Mouse (Mus musculus) cerebellum, adult 2 months (tissue): ENCODE data around the gene Abat. TPM values are rescaled to one million over a fixed set of nuclear protein-coding genes. Genes with fewer than 3 reads are reported as not detected.

ENCODE experiments used
- DNase-seq, 2 experiments: peaks; one replicate each; pipeline ENCODE4 v3.0.0; 2021
- H3K27ac ChIP-seq: fragments of 200-500 bp; 2 replicates; pipeline ENCODE4 v1.5.1; 2012; ENCODE audit warnings: low read length, control low read depth, inconsistent platforms; ENCODE audit not compliant: insufficient read depth
- H3K27me3 ChIP-seq: fragments of 200-500 bp; 2 replicates; pipeline ENCODE4 v1.6.1; 2012; ENCODE audit warnings: inconsistent platforms, mild to moderate bottlenecking, low read length, moderate library complexity; ENCODE audit not compliant: control insufficient read depth, insufficient read depth
- H3K4me1 ChIP-seq: fragments of 200-500 bp; 2 replicates; pipeline ENCODE4 v1.6.1; 2011; ENCODE audit warnings: low read length; ENCODE audit not compliant: control insufficient read depth, insufficient read depth
- H3K4me3 ChIP-seq: fragments of 200-500 bp; replicated peaks from 2 replicates; pipeline ENCODE3; 2011; ENCODE audit warnings: mild to moderate bottlenecking, low read depth, low read length, control low read depth; ENCODE audit not compliant: insufficient read depth
- CTCF ChIP-seq: fragments of 200-500 bp; IDR thresholded peaks from 2 replicates; pipeline ENCODE4 v1.5.1; 2011; ENCODE audit warnings: low read depth, mild to moderate bottlenecking, control low read depth, low read length, moderate library complexity, borderline replicate concordance; ENCODE audit not compliant: insufficient read depth
- POLR2A ChIP-seq: fragments of 200-500 bp; IDR thresholded peaks from 2 replicates; pipeline ENCODE4 v1.6.1; 2011; ENCODE audit warnings: low read length, control low read depth, borderline replicate concordance; ENCODE audit not compliant: insufficient read depth
- WGBS: fragments of 180-500 bp; shearing (Covaris S2); methylation state at CpG from one replicate; pipeline ENCODE4 v1.1.7; 2018; 5-methylcytosine and 5-hydroxymethylcytosine counted together
- polyA plus RNA-seq: library from polyadenylated mRNA; depleted of rRNA; stranded (reverse); fragments of >200 nt; gene quantifications from 2 replicates; pipeline ENCODE4 v1.2.3, GENCODE M21; 2012

Gene Abat
- polyA plus RNA-seq, 1 experiment: 248 TPM

GRCm38 (mm10) chr16:8525293-8525692, 12.1 kb downstream of the Abat start:
- Histone ChIP-seq H3K4me3 (no peak overlapping the region), H3K4me1 (peaks cover 12% of the 10 kb centered on the region), H3K27ac (no peak overlapping the region), H3K27me3 (no peaks in the 10 kb centered on the region)
- no peak for DNase-seq
- WGBS: 61% methylated on average over 3 of the region's 3 CpGs
- TF ChIP-seq CTCF: no peak
- no peak for TF ChIP-seq POLR2A

GRCm38 (mm10) chr16:8525877-8526276, 12.6 kb downstream of the Abat start:
- no peak overlapping the region for H3K4me3 ChIP-seq
- no peaks in the 10 kb centered on the region for H3K27me3 ChIP-seq
- DNase-seq: no peak
- no peak overlapping the region for H3K27ac ChIP-seq
- H3K4me1 ChIP-seq: peaks cover 12% of the 10 kb centered on the region
- WGBS: 92% methylated on average over 7 of the region's 7 CpGs
- TF ChIP-seq POLR2A: no peak

GRCm38 (mm10) chr16:8529389-8529788, 16.2 kb downstream of the Abat start:
- 94% methylated on average over 1 of the region's 1 CpGs for WGBS
- TF ChIP-seq POLR2A (no peak), CTCF (no peak)
- Histone ChIP-seq H3K4me1 (no peaks in the 10 kb centered on the region), H3K27ac (no peak overlapping the region), H3K4me3 (no peak overlapping the region), H3K27me3 (no peaks in the 10 kb centered on the region)
- no peak for DNase-seq

- Histone ChIP-seq H3K27ac (no peak overlapping the region), H3K4me3 (no peak overlapping the region), H3K4me1 (no peaks in the 10 kb centered on the region), H3K27me3 (no peaks in the 10 kb centered on the region)
- TF ChIP-seq CTCF (no peak), POLR2A (no peak)
- DNase-seq: no peak
- WGBS: 50% methylated on average over 14 of the region's 14 CpGs
Observed at GRCm38 (mm10) chr16:8530018-8530417, 16.8 kb downstream of the Abat start.

GRCm38 (mm10) chr16:8532461-8532860, 19.2 kb downstream of the Abat start:
- 91% methylated on average over 9 of the region's 9 CpGs for WGBS
- no peak for DNase-seq
- no peak for TF ChIP-seq POLR2A
- TF ChIP-seq CTCF: no peak

GRCm38 (mm10) chr16:8532894-8533293, 19.7 kb downstream of the Abat start:
- Histone ChIP-seq H3K27ac (no peak overlapping the region), H3K4me1 (no peaks in the 10 kb centered on the region), H3K4me3 (no peak overlapping the region), H3K27me3 (no peaks in the 10 kb centered on the region)
- no peak for DNase-seq
- no peak for TF ChIP-seq CTCF
- no peak for TF ChIP-seq POLR2A
- 89% methylated on average over 7 of the region's 7 CpGs for WGBS

More at GRCm38 (mm10) chr16:8532461-8532860, 19.2 kb downstream of the Abat start:
- Histone ChIP-seq H3K4me3 (no peak overlapping the region), H3K27ac (no peak overlapping the region), H3K4me1 (no peaks in the 10 kb centered on the region), H3K27me3 (no peaks in the 10 kb centered on the region)

- 91% methylated on average over 6 of the region's 6 CpGs for WGBS
Observed at GRCm38 (mm10) chr16:8533477-8533876, 20.2 kb downstream of the Abat start.

GRCm38 (mm10) chr16:8534466-8535200, 21.4 kb downstream of the Abat start:
- Histone ChIP-seq H3K27me3 (no peaks in the 10 kb centered on the region), H3K4me3 (no peak overlapping the region), H3K27ac (no peak overlapping the region), H3K4me1 (no peaks in the 10 kb centered on the region)
- TF ChIP-seq POLR2A (no peak), CTCF (no peak)
- 82% methylated on average over 11 of the region's 11 CpGs for WGBS
- DNase-seq: no peak

More at GRCm38 (mm10) chr16:8533477-8533876, 20.2 kb downstream of the Abat start:
- TF ChIP-seq POLR2A (no peak), CTCF (no peak)
- Histone ChIP-seq H3K4me3 (no peak overlapping the region), H3K27ac (no peak overlapping the region), H3K27me3 (no peaks in the 10 kb centered on the region), H3K4me1 (no peaks in the 10 kb centered on the region)
- no peak for DNase-seq
